Mouse (Mus musculus): ENCODE data around the gene Fbxw11.

Fbxw11 gene

GRCm38 (mm10) chr11:32767496-32768230 is 125.1 kb downstream of the Fbxw11 start:
- no peak for DNase-seq

- DNase-seq = no peak
Observed at GRCm38 (mm10) chr11:32768642-32769343, 126.3 kb downstream of the Fbxw11 start.

- DNase-seq = peak; percentile 12
Observed at GRCm38 (mm10) chr11:32780747-32781536, 138.4 kb downstream of the Fbxw11 start.

GRCm38 (mm10) chr11:32781633-32782404 is 139.3 kb downstream of the Fbxw11 start:
- DNase-seq = peak; percentile 32

GRCm38 (mm10) chr11:32782724-32783123 is 140.2 kb downstream of the Fbxw11 start:
- no peak for DNase-seq

GRCm38 (mm10) chr11:32785591-32786147 is 143.1 kb downstream of the Fbxw11 start:
- DNase-seq = no peak

GRCm38 (mm10) chr11:32786201-32786600 is 143.7 kb downstream of the Fbxw11 start:
- DNase-seq = no peak

GRCm38 (mm10) chr11:32794759-32795445 is 152.4 kb downstream of the Fbxw11 start:
- DNase-seq = peak; percentile 12

All from cerebellum, adult 9-10 months (tissue).